Mouse (Mus musculus): ENCODE data around the gene Gm5751.

GRCm38 (mm10) chrX:8884336-8884735 lies 10.3 kb downstream of the Gm5751 start:
- TF ChIP-seq CTCF (conservative IDR thresholded peaks at IDR 0.05; ENCODE audit: low read length) (no peak), POU5F1 (IDR thresholded peaks at IDR 0.05; ENCODE audit: borderline replicate concordance, low read length) (no peak)

All from E14TG2a.4 (cell line).